ENCODE assay signal across 18 mouse cellular contexts in genomic region chr7:68189691-68190456, GRCm38 (mm10).
DNase-seq lines count a peak whose midpoint lies in the region; ATAC-seq lines count a peak whose summit lies in the region.
"Had no signal": no experiment of that assay in that cellular context is flagged by ENCODE, and none has a peak within 500 bp of the region (broad histone marks: within the 10 kb centered on the region; RNA-seq: fewer than 3 reads in every experiment).

No protein-coding gene starts in this region.

- H3K27ac ChIP-seq in liver, embryonic 16.5 days (ENCODE audit: low read length), result peak overlapping the region; percentile 8; the same call in 1 of the 2 replicates
- H3K27ac ChIP-seq: forebrain, embryonic 13.5 days; hindbrain, embryonic 15.5 days; limb, embryonic 10.5 days; midbrain, embryonic 12.5 days; stomach, postnatal 0 days had no signal

- H3K9ac ChIP-seq in liver, embryonic 16.5 days (ENCODE audit: low read depth, low read length), result no peak overlapping the region
- H3K9ac ChIP-seq: forebrain, embryonic 13.5 days; hindbrain, embryonic 15.5 days; midbrain, embryonic 12.5 days had no signal

- peaks cover 6% of the 10 kb centered on the region for H3K36me3 ChIP-seq in liver, embryonic 16.5 days (ENCODE audit: control insufficient read depth, insufficient read depth)

- H3K4me2 ChIP-seq in liver, embryonic 16.5 days (ENCODE audit: low read depth, low read length), result peak overlapping the region; percentile 35
- H3K4me2 ChIP-seq: forebrain, embryonic 13.5 days; hindbrain, embryonic 15.5 days; midbrain, embryonic 12.5 days had no signal

- ATAC-seq in activated CD4-positive, CD25-positive, alpha-beta regulatory T cell, adult 4 months, result peak; percentile 75
- ATAC-seq in liver, embryonic 16.5 days (ENCODE audit: low read depth), result no peak
- ATAC-seq: forebrain, embryonic 13.5 days; Patski had no signal

- peak; percentile 47 to 51 for DNase-seq in cerebellum, postnatal 10 days
- DNase-seq in cerebellum, adult 11 months, result no peak
- DNase-seq in thymus, postnatal 10 days (ENCODE audit: low spot score in 2 of 2), result peak; percentile 37 to 56
- DNase-seq in embryo, embryonic 11 days, result no peak
- no peak for DNase-seq in adrenal gland, adult (ENCODE audit: inconsistent age in 2 of 2, low spot score in 1 of 2)
- DNase-seq in adrenal gland, adult 18-20 months (ENCODE audit: low spot score in 2 of 2), result no peak
- DNase-seq: adrenal gland, postnatal 36 days; cerebellum, adult 9-11 months; gastrocnemius, postnatal 36 days; kidney, adult 9 months had no signal

- H3K9me3 ChIP-seq in liver, embryonic 16.5 days (replicated peaks; ENCODE audit: control insufficient read depth, low read length), result no peaks in the 10 kb centered on the region
- H3K9me3 ChIP-seq: forebrain, embryonic 13.5 days; hindbrain, embryonic 15.5 days; limb, embryonic 10.5 days; midbrain, embryonic 12.5 days had no signal

- no peak overlapping the region for H3K4me3 ChIP-seq in liver, embryonic 16.5 days (ENCODE audit: low read depth, low read length)
- H3K4me3 ChIP-seq: forebrain, embryonic 13.5 days; hindbrain, embryonic 15.5 days; limb, embryonic 10.5 days; midbrain, embryonic 12.5 days had no signal

- H3K4me1 ChIP-seq in liver, embryonic 16.5 days (ENCODE audit: control insufficient read depth, low read depth, low read length), result peaks cover 13% of the 10 kb centered on the region
- H3K4me1 ChIP-seq: forebrain, embryonic 13.5 days; hindbrain, embryonic 15.5 days; limb, embryonic 10.5 days; midbrain, embryonic 12.5 days had no signal

- no peaks in the 10 kb centered on the region for H3K27me3 ChIP-seq in liver, embryonic 16.5 days (ENCODE audit: control insufficient read depth, insufficient read depth, low read depth, low read length)
- H3K27me3 ChIP-seq: forebrain, embryonic 13.5 days; hindbrain, embryonic 15.5 days; midbrain, embryonic 12.5 days; Patski had no signal

- WGBS in liver, embryonic 16.5 days (ENCODE audit: insufficient replicate concordance), result 33% methylated on average over 13 of the region's 13 CpGs

Comparison
In these comparisons a context has a peak if more than half of its experiments do, and no peak if none do; other contexts are left out.
1. DNase-seq: peak in cerebellum, postnatal 10 days (2 of 2) and thymus, postnatal 10 days (2 of 2); none in cerebellum, adult 11 months (single experiment), embryo, embryonic 11 days (single experiment), adrenal gland, adult (0 of 2) and adrenal gland, adult 18-20 months (0 of 2).